Mouse (Mus musculus) left cerebral cortex, adult 11 months (tissue): Measurements from ENCODE around the gene Trmo.

ENCODE experiments used
- DNase-seq: peaks from one replicate; pipeline ENCODE4 v3.0.0; 2022; ENCODE audit warnings: low spot score

Gene Trmo

GRCm38 (mm10) chr4:46339026-46339425 lies 50.2 kb downstream of the Trmo start:
- DNase-seq, result no peak

DNA sequence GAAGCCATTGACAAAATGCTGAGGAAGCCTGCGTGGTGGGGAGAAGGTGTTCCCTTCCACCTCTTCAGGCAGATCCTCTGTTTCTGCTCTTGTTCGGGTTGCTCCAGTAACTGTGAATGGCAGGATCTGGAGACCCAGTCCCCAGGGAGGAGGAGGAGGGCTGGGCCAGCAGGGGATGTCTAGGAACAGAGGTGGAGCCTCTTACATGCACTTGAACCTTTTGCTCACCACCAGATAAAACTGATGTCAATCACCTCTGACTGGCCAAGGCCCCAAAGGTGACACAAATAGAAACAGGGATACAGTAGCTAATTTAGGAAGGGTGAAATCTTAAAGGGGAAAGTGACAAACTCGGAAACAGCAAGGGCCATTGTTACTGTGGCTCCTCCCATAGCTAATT lies 51.2 kb downstream of the Trmo start:
- DNase-seq, result no peak

DNA sequence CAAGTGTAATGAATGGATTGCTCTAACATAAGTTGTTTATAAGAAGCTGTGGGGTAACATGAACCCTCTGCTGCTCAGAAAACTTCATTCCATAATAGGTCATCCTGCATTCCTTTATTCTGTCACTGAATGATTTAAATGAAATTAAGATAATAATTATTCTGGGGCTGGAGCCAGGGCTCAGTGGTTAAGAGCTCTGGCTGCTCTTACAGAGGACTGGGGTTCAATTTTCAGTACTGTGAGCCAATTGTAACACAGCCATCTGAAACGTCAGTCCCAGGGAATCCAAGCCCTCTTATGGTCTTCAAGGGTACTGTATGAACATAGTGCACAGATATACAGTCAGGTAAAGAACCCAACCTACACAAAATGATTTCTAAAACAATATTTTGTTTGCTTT lies 53.4 kb downstream of the Trmo start:
- no peak for DNase-seq

- no peak for DNase-seq
Observed at GRCm38 (mm10) chr4:46328906-46329305, 60.3 kb downstream of the Trmo start.
